Mouse (Mus musculus) G1E (cell line): ENCODE data around the gene Tmc7. TPM values are rescaled to one million over a fixed set of nuclear protein-coding genes. Genes with fewer than 3 reads are reported as not detected.
A peak's percentile ranks its signal among the peaks of the same experiment; 100 is the strongest.

Experiments
- ATAC-seq: 2 replicates; pipeline ENCODE4 v1.8.0; 2016; ENCODE audit warnings: mild to moderate bottlenecking; ENCODE audit not compliant: insufficient number of reproducible peaks, poor library complexity, low FRiP score, severe bottlenecking; ENCODE audit errors: extremely low read depth
- DNase-seq: peaks from one replicate; pipeline ENCODE4 v3.0.0; 2012; ENCODE audit warnings: low spot score
- H3K27me3 ChIP-seq: 2 replicates; pipeline ENCODE4 v1.6.1; 2012; ENCODE audit warnings: mild to moderate bottlenecking, low read length, inconsistent platforms; ENCODE audit not compliant: insufficient read depth
- H3K36me3 ChIP-seq: replicated peaks from 2 replicates; pipeline ENCODE3; 2012; ENCODE audit warnings: mild to moderate bottlenecking, inconsistent platforms
- H3K4me1 ChIP-seq: 2 replicates; pipeline ENCODE4 v1.6.1; 2012; ENCODE audit warnings: low read depth, low read length, inconsistent platforms, mixed read lengths; ENCODE audit not compliant: insufficient read depth
- H3K4me3 ChIP-seq: 2 replicates; pipeline ENCODE4 v1.5.1; 2012; ENCODE audit warnings: low read depth, mild to moderate bottlenecking, inconsistent platforms, low read length, moderate library complexity, mixed read lengths
- H3K9me3 ChIP-seq: replicated peaks from 2 replicates; pipeline ENCODE4 v1.6.1; 2012; ENCODE audit warnings: inconsistent platforms
- CTCF ChIP-seq: IDR thresholded peaks from 2 replicates; pipeline ENCODE4 v1.5.1; 2012; ENCODE audit warnings: low read depth, low read length, inconsistent platforms, mixed read lengths
- GATA1 ChIP-seq: IDR thresholded peaks from 2 replicates; pipeline ENCODE4 v1.6.1; 2012; ENCODE audit warnings: borderline replicate concordance, low read length, inconsistent platforms, mixed read lengths
- GATA2 ChIP-seq: IDR thresholded peaks from 2 replicates; pipeline ENCODE4 v1.6.1; 2012; ENCODE audit warnings: low read depth, low read length, inconsistent platforms, borderline replicate concordance
- POLR2AphosphoS5 ChIP-seq: IDR thresholded peaks from 2 replicates; pipeline ENCODE4 v1.6.1; 2012; ENCODE audit warnings: low read depth, low read length, inconsistent platforms; ENCODE audit not compliant: insufficient replicate concordance
- TAL1 ChIP-seq: conservative IDR thresholded peaks from 2 replicates; pipeline ENCODE4 v1.6.1; 2012; ENCODE audit warnings: low read depth, low read length, inconsistent platforms, mixed read lengths
- polyA plus RNA-seq: library from polyadenylated mRNA; stranded (reverse); fragments of >175 nt; gene quantifications from 2 replicates; pipeline ENCODE4 v1.2.3, GENCODE M21; 2012
- total RNA-seq, 2 experiments: library from RNA; stranded (forward) in 1 of 2; stranded (reverse) in 1 of 2; fragments of 200-1000 nt in 1 of 2; fragments of >200 nt in 1 of 2; fragmentation: Nextera tagmentation in 1 of 2; gene quantifications; 2 replicates each; pipeline ENCODE4 v1.2.3; 2014 to 2017

Gene Tmc7
- total and polyA plus RNA-seq, 3 experiments = not detected

- Histone ChIP-seq H3K9me3 (peaks cover 19% of the 10 kb centered on the region), H3K27me3 (no peaks in the 10 kb centered on the region; the same call in 1 of the 2 replicates), H3K36me3 (no peaks in the 10 kb centered on the region), H3K4me1 (no peaks in the 10 kb centered on the region), H3K4me3 (0 out of 2 replicates have a peak overlapping the region, but pooled peaks have one; percentile 13)
- no peak for ATAC-seq
- DNase-seq = no peak
- TF ChIP-seq POLR2AphosphoS5 = no peak
- no peak for TF ChIP-seq TAL1
- no peak for TF ChIP-seq GATA1
- no peak for TF ChIP-seq GATA2
- no peak for TF ChIP-seq CTCF
Observed at GRCm38 (mm10) chr7:118489706-118490665, 94.5 kb downstream of the Tmc7 start.

- TF ChIP-seq POLR2AphosphoS5 (no peak), GATA1 (no peak), GATA2 (no peak), TAL1 (no peak), CTCF (no peak)
- DNase-seq (no peak), ATAC-seq (no peak)
- H3K4me1 ChIP-seq = no peaks in the 10 kb centered on the region
- peaks cover 19% of the 10 kb centered on the region for H3K9me3 ChIP-seq
- no peaks in the 10 kb centered on the region; the same call in 1 of the 2 replicates for H3K27me3 ChIP-seq
- H3K4me3 ChIP-seq = no peak overlapping the region
- H3K36me3 ChIP-seq = no peaks in the 10 kb centered on the region
Observed at GRCm38 (mm10) chr7:118488060-118488664, 96.4 kb downstream of the Tmc7 start.

GRCm38 (mm10) chr7:118486917-118487316 lies 97.6 kb downstream of the Tmc7 start:
- DNase-seq (no peak), ATAC-seq (no peak)
- no peak for TF ChIP-seq GATA1
- TF ChIP-seq TAL1 = no peak
- TF ChIP-seq POLR2AphosphoS5 = no peak
- TF ChIP-seq GATA2 = no peak
- no peak for TF ChIP-seq CTCF
- peaks cover 19% of the 10 kb centered on the region for H3K9me3 ChIP-seq
- H3K36me3 ChIP-seq = no peaks in the 10 kb centered on the region
- no peaks in the 10 kb centered on the region; the same call in 1 of the 2 replicates for H3K27me3 ChIP-seq
- H3K4me1 ChIP-seq = no peaks in the 10 kb centered on the region
- H3K4me3 ChIP-seq = no peak overlapping the region

Other genes with a start within 250 kb of the Tmc7 start
- gene Syt17, start 136.5 kb downstream of the Tmc7 start, total RNA-seq (2014; fragmentation: Nextera tagmentation) = not detected in 2 replicates
- not detected in 2 replicates for gene Syt17, start 136.5 kb downstream of the Tmc7 start, total RNA-seq (2017)
- gene Syt17, start 136.5 kb downstream of the Tmc7 start, polyA plus RNA-seq = not detected in 2 replicates
- not detected in 2 replicates for gene Itpripl2, start 92.8 kb downstream of the Tmc7 start, total RNA-seq (2014; fragmentation: Nextera tagmentation)
- gene Itpripl2, start 92.8 kb downstream of the Tmc7 start, total RNA-seq (2017) = under 0.01 and 0.11 TPM in 2 replicates
- gene Itpripl2, start 92.8 kb downstream of the Tmc7 start, polyA plus RNA-seq = not detected in 2 replicates
- gene Coq7, start 51.4 kb downstream of the Tmc7 start, total RNA-seq (2014; fragmentation: Nextera tagmentation) = 10.4 and 12.9 TPM in 2 replicates
- gene Coq7, start 51.4 kb downstream of the Tmc7 start, total RNA-seq (2017) = 29.4 and 32.3 TPM in 2 replicates
- gene Coq7, start 51.4 kb downstream of the Tmc7 start, polyA plus RNA-seq = 27.5 and 30.4 TPM in 2 replicates
- gene Tmc5, start 12.6 kb upstream of the Tmc7 start, total RNA-seq (2014; fragmentation: Nextera tagmentation) = not detected in 2 replicates
- 0.11 TPM in 1 of 2 replicates, not detected in the other for gene Tmc5, start 12.6 kb upstream of the Tmc7 start, total RNA-seq (2017)
- gene Tmc5, start 12.6 kb upstream of the Tmc7 start, polyA plus RNA-seq = not detected in 2 replicates
- 31.2 and 51.1 TPM in 2 replicates for gene Gde1, start 121.0 kb upstream of the Tmc7 start, total RNA-seq (2014; fragmentation: Nextera tagmentation)
- 42.0 and 43.1 TPM in 2 replicates for gene Gde1, start 121.0 kb upstream of the Tmc7 start, total RNA-seq (2017)
- 19.8 and 23.1 TPM in 2 replicates for gene Gde1, start 121.0 kb upstream of the Tmc7 start, polyA plus RNA-seq
- 22.7 and 23.7 TPM in 2 replicates for gene Ccp110, start 127.8 kb upstream of the Tmc7 start, total RNA-seq (2014; fragmentation: Nextera tagmentation)
- 19.4 and 25.5 TPM in 2 replicates for gene Ccp110, start 127.8 kb upstream of the Tmc7 start, total RNA-seq (2017)
- 0.91 and 0.99 TPM in 2 replicates for gene Ccp110, start 127.8 kb upstream of the Tmc7 start, polyA plus RNA-seq
- 47.6 and 76.5 TPM in 2 replicates for gene Vps35l, start 155.5 kb upstream of the Tmc7 start, total RNA-seq (2014; fragmentation: Nextera tagmentation)
- gene Vps35l, start 155.5 kb upstream of the Tmc7 start, total RNA-seq (2017) = 75.6 and 77.1 TPM in 2 replicates
- gene Vps35l, start 155.5 kb upstream of the Tmc7 start, polyA plus RNA-seq = 10.4 and 30.1 TPM in 2 replicates